Mouse (Mus musculus) cerebellum, adult 2 months (tissue): ENCODE measurements at regions not wholly inside any gene's neighbourhood (a gene's known extent, or its start where the extent isn't known, plus 50 kb on each side); places are given as distances from the start of the nearest gene placed in this dataset.

ENCODE experiments used
- DNase-seq, 2 experiments: peaks; one replicate each; pipeline ENCODE4 v3.0.0; 2021
- H3K27ac ChIP-seq: fragments of 200-500 bp; 2 replicates; pipeline ENCODE4 v1.5.1; 2012; ENCODE audit warnings: low read length, control low read depth, inconsistent platforms; ENCODE audit not compliant: insufficient read depth
- H3K27me3 ChIP-seq: fragments of 200-500 bp; 2 replicates; pipeline ENCODE4 v1.6.1; 2012; ENCODE audit warnings: inconsistent platforms, mild to moderate bottlenecking, low read length, moderate library complexity; ENCODE audit not compliant: control insufficient read depth, insufficient read depth
- H3K4me1 ChIP-seq: fragments of 200-500 bp; 2 replicates; pipeline ENCODE4 v1.6.1; 2011; ENCODE audit warnings: low read length; ENCODE audit not compliant: control insufficient read depth, insufficient read depth
- H3K4me3 ChIP-seq: fragments of 200-500 bp; replicated peaks from 2 replicates; pipeline ENCODE3; 2011; ENCODE audit warnings: mild to moderate bottlenecking, low read depth, low read length, control low read depth; ENCODE audit not compliant: insufficient read depth
- CTCF ChIP-seq: fragments of 200-500 bp; IDR thresholded peaks from 2 replicates; pipeline ENCODE4 v1.5.1; 2011; ENCODE audit warnings: low read depth, mild to moderate bottlenecking, control low read depth, low read length, moderate library complexity, borderline replicate concordance; ENCODE audit not compliant: insufficient read depth
- POLR2A ChIP-seq: fragments of 200-500 bp; IDR thresholded peaks from 2 replicates; pipeline ENCODE4 v1.6.1; 2011; ENCODE audit warnings: low read length, control low read depth, borderline replicate concordance; ENCODE audit not compliant: insufficient read depth
- WGBS: fragments of 180-500 bp; shearing (Covaris S2); methylation state at CpG from one replicate; pipeline ENCODE4 v1.1.7; 2018; 5-methylcytosine and 5-hydroxymethylcytosine counted together

- WGBS, result 47% methylated on average over 4 of the region's 4 CpGs
- H3K4me3 ChIP-seq, result no peak overlapping the region
- no peak for DNase-seq
- TF ChIP-seq POLR2A, result no peak
- no peak for TF ChIP-seq CTCF
- no peaks in the 10 kb centered on the region for H3K27me3 ChIP-seq
- no peaks in the 10 kb centered on the region for H3K4me1 ChIP-seq
- no peak overlapping the region for H3K27ac ChIP-seq
Observed at GRCm38 (mm10) chr16:68017672-68018071, 397.0 kb upstream of the Cadm2 start.

GRCm38 (mm10) chr16:67989671-67990070 is 369.0 kb upstream of the Cadm2 start:
- 90% methylated on average over 4 of the region's 4 CpGs for WGBS
- no peak overlapping the region for H3K4me3 ChIP-seq
- no peak for TF ChIP-seq POLR2A
- TF ChIP-seq CTCF, result no peak
- H3K4me1 ChIP-seq, result no peaks in the 10 kb centered on the region
- H3K27ac ChIP-seq, result no peak overlapping the region
- DNase-seq, result no peak
- H3K27me3 ChIP-seq, result no peaks in the 10 kb centered on the region

- Histone ChIP-seq H3K4me1 (no peaks in the 10 kb centered on the region), H3K4me3 (no peak overlapping the region), H3K27me3 (no peaks in the 10 kb centered on the region), H3K27ac (no peak overlapping the region)
- TF ChIP-seq CTCF, result no peak
- TF ChIP-seq POLR2A, result no peak
- no peak for DNase-seq
Observed at GRCm38 (mm10) chr16:67976565-67976964, 355.9 kb upstream of the Cadm2 start.

GRCm38 (mm10) chr16:67968311-67969145 is 347.8 kb upstream of the Cadm2 start:
- peak in 1 of 2 experiments; percentile 15 for DNase-seq
- Histone ChIP-seq H3K4me1 (no peaks in the 10 kb centered on the region), H3K27ac (no peak overlapping the region), H3K4me3 (no peak overlapping the region), H3K27me3 (no peaks in the 10 kb centered on the region)
- WGBS, result 57% methylated on average over 11 of the region's 11 CpGs
- TF ChIP-seq POLR2A (no peak), CTCF (no peak)

- H3K4me1 ChIP-seq, result no peaks in the 10 kb centered on the region
- TF ChIP-seq CTCF, result no peak
- no peak for TF ChIP-seq POLR2A
- DNase-seq, result no peak
- H3K27me3 ChIP-seq, result no peaks in the 10 kb centered on the region
- no peak overlapping the region for H3K4me3 ChIP-seq
- no peak overlapping the region for H3K27ac ChIP-seq
Observed at GRCm38 (mm10) chr16:67949112-67949511, 328.4 kb upstream of the Cadm2 start.

- TF ChIP-seq CTCF, result no peak
- TF ChIP-seq POLR2A, result no peak
Observed at GRCm38 (mm10) chr16:67944406-67944805, 323.7 kb upstream of the Cadm2 start.

GRCm38 (mm10) chr16:67919175-67919574 is 298.5 kb upstream of the Cadm2 start:
- H3K4me3 ChIP-seq, result no peak overlapping the region
- H3K4me1 ChIP-seq, result no peaks in the 10 kb centered on the region
- TF ChIP-seq CTCF (no peak), POLR2A (no peak)

More at GRCm38 (mm10) chr16:67944406-67944805, 323.7 kb upstream of the Cadm2 start:
- Histone ChIP-seq H3K27me3 (no peaks in the 10 kb centered on the region), H3K4me3 (no peak overlapping the region), H3K4me1 (no peaks in the 10 kb centered on the region), H3K27ac (no peak overlapping the region)
- DNase-seq, result no peak
- 46% methylated on average over 3 of the region's 3 CpGs for WGBS

GRCm38 (mm10) chr16:67871304-67872022 is 250.8 kb upstream of the Cadm2 start:
- no peaks in the 10 kb centered on the region for H3K27me3 ChIP-seq
- no peaks in the 10 kb centered on the region for H3K4me1 ChIP-seq
- H3K27ac ChIP-seq, result no peak overlapping the region
- DNase-seq, result no peak
- TF ChIP-seq CTCF, result no peak
- TF ChIP-seq POLR2A, result no peak
- WGBS, result 20% methylated on average over 1 of the region's 1 CpGs
- H3K4me3 ChIP-seq, result no peak overlapping the region

More at GRCm38 (mm10) chr16:67919175-67919574, 298.5 kb upstream of the Cadm2 start:
- no peak for DNase-seq
- WGBS, result 49% methylated on average over 2 of the region's 2 CpGs
- H3K27ac ChIP-seq, result no peak overlapping the region
- H3K27me3 ChIP-seq, result no peaks in the 10 kb centered on the region
